Mouse (Mus musculus) liver, postnatal 0 days (tissue): ENCODE data around the gene Mrm3.

ENCODE experiments used
- CTCF ChIP-seq: sonication (generic); IDR thresholded peaks from 2 replicates; pipeline ENCODE4 v1.5.1; 2016; ENCODE audit warnings: antibody characterized with exemption, low read depth
- EP300 ChIP-seq: IDR thresholded peaks from 2 replicates; pipeline ENCODE4 v1.6.1; 2016; ENCODE audit warnings: antibody characterized with exemption, low read depth, mild to moderate bottlenecking

DNA sequence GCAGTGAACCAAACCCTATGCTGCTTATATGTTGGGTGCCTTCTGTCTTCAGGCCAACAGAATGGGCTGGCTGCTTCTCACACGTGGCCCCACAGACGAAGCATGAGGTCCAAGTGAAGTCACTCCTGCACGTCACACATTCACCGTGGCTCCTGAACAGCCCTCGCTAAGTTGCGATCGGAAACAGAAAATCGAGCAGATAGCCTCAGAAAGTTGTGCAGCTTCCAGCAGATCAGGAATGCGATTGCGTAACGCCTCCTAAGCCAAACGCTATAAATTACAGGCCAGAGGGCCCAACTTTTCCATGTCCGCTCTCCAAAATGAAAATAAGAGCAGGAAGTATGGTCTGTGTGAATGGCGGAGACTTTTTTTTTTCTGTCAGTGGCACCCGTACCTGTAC lies 48.9 kb downstream of the Mrm3 start:
- TF ChIP-seq CTCF (no peak), EP300 (no peak)
